Mouse (Mus musculus) hindbrain, embryonic 11.5 days (tissue): Measurements from ENCODE around the gene Atxn7l1. TPM values are rescaled to one million over a fixed set of nuclear protein-coding genes. Genes with fewer than 3 reads are reported as not detected.

Experiments used
- ATAC-seq: fragments of 200-750 bp; cut with Nextera tagmentation; 2 replicates; pipeline ENCODE4 v1.8.0; 2017; ENCODE audit warnings: mild to moderate bottlenecking, moderate TSS enrichment, moderate library complexity; ENCODE audit not compliant: low FRiP score
- DNase-seq: peaks from one replicate; pipeline ENCODE4 v3.0.0-alpha.2; 2015; ENCODE audit warnings: low spot score
- H3K27ac ChIP-seq: fragments of 300-500 bp; sonication (generic); 2 replicates; pipeline ENCODE4 v1.5.1; 2014; ENCODE audit warnings: mild to moderate bottlenecking, low read depth, low read length
- H3K27me3 ChIP-seq: fragments of 300-500 bp; sonication (generic); 2 replicates; pipeline ENCODE4 v1.6.1; 2014; ENCODE audit warnings: mild to moderate bottlenecking, low read length, moderate library complexity, mixed read lengths; ENCODE audit not compliant: control insufficient read depth, insufficient read depth
- H3K36me3 ChIP-seq: fragments of 300-500 bp; sonication (generic); 2 replicates; pipeline ENCODE4 v1.6.1; 2014; ENCODE audit warnings: mild to moderate bottlenecking, low read length, moderate library complexity, mixed read lengths; ENCODE audit not compliant: control insufficient read depth, insufficient read depth
- H3K4me1 ChIP-seq: fragments of 300-500 bp; sonication (generic); replicated peaks from 2 replicates; pipeline ENCODE4 v1.6.1; 2014; ENCODE audit warnings: low read length, mixed read lengths; ENCODE audit not compliant: control insufficient read depth, insufficient read depth
- H3K4me2 ChIP-seq: fragments of 300-500 bp; sonication (generic); replicated peaks from 2 replicates; pipeline ENCODE4 v1.6.1; 2014; ENCODE audit warnings: mild to moderate bottlenecking, low read depth, low read length
- H3K4me3 ChIP-seq: fragments of 300-500 bp; sonication (generic); 2 replicates; pipeline ENCODE4 v1.5.1; 2014; ENCODE audit warnings: low read depth, low read length
- H3K9ac ChIP-seq: fragments of 300-500 bp; sonication (generic); 2 replicates; pipeline ENCODE4 v1.6.1; 2014; ENCODE audit warnings: low read depth, low read length
- H3K9me3 ChIP-seq: fragments of 300-500 bp; sonication (generic); 2 replicates; pipeline ENCODE4 v1.6.1; 2016; ENCODE audit warnings: low read length; ENCODE audit not compliant: control insufficient read depth
- WGBS: fragments of 180-500 bp; shearing (Covaris S2); extraction: QIAGEN DNeasy Blood & Tissue Kit; methylation state at CpG from one replicate; pipeline ENCODE4 v1.1.7; 2014; 5-methylcytosine and 5-hydroxymethylcytosine counted together
- polyA plus RNA-seq: library from polyadenylated mRNA; unstranded; fragments of >200 nt; fragmentation: Nextera tagmentation; extraction: Ambion mirVana; gene quantifications from 2 replicates; pipeline ENCODE4 v1.2.1, GENCODE M21; 2014

Atxn7l1 gene
- polyA plus RNA-seq, 1 experiment from 2014 or later: 21.1 TPM

DNA sequence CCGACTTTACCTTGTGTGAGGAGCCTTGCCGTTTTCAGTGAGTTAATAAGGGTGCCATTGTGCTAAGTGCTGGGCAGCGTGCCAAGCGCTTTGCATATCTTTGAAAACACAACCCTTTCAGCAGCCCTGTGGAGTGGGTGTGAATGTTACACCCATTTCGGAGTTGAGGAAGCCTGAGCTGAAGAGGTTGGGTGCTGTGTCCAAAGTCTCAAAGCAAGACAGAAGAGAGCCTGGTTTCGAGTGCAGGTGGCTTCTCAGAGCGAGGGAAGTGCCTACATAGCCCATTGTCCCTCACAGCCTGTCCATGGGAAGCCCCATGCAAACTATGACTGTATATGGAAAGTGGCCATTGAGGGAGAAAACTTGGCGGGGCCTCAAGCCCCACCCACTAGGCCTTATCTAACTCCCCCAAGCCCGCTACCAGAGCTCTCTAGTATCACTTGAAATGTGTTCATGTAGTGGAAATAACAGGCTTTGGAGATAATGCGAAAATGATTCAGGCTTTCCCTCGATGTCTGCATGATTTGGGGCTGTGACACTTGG is 73.1 kb downstream of the Atxn7l1 start:
- Histone ChIP-seq H3K27ac (0 out of 2 replicates have a peak overlapping the region, but pooled peaks have one; percentile 20), H3K4me2 (no peak overlapping the region), H3K9me3 (no peaks in the 10 kb centered on the region), H3K4me3 (no peak overlapping the region), H3K9ac (no peak overlapping the region), H3K4me1 (0 out of 2 replicates have a peak, but pooled peaks cover 2% of the 10 kb centered on the region), H3K27me3 (no peaks in the 10 kb centered on the region), H3K36me3 (no peaks in the 10 kb centered on the region)
- 76% methylated on average over 11 of the region's 11 CpGs for WGBS
- DNase-seq: peak; percentile 42
- peak; percentile 60 for ATAC-seq

GRCm38 (mm10) chr12:33222187-33222586 is 74.7 kb downstream of the Atxn7l1 start:
- Histone ChIP-seq H3K36me3 (no peaks in the 10 kb centered on the region), H3K9ac (no peak overlapping the region), H3K4me1 (0 out of 2 replicates have a peak, but pooled peaks cover 2% of the 10 kb centered on the region), H3K4me2 (no peak overlapping the region), H3K9me3 (no peaks in the 10 kb centered on the region), H3K27ac (no peak overlapping the region), H3K27me3 (no peaks in the 10 kb centered on the region), H3K4me3 (no peak overlapping the region)
- no peak for DNase-seq
- 70% methylated on average over 7 of the region's 7 CpGs for WGBS
- no peak for ATAC-seq

DNA sequence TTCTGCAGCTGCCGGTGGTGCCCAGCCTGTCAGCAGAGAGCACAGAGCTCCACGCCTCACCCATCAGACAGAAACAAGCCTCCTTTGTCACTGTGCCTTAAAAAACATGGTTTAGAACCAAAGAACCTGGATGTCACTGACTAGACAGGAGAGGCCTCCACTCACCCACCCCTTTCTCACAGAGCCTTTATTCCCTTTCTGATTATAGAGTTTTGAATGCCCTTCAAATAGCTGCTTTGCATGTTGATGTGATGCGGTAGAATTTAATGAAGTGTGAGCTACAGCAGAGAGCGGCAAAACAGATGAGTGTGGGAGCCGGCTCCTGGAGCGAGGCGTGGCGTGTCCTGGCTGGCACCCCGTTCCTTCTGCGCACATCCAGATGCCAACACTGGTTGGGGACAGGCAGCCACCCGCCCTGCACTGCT is 77.6 kb downstream of the Atxn7l1 start:
- Histone ChIP-seq H3K4me3 (no peak overlapping the region), H3K4me2 (no peak overlapping the region), H3K36me3 (no peaks in the 10 kb centered on the region), H3K27ac (no peak overlapping the region), H3K9me3 (no peaks in the 10 kb centered on the region), H3K9ac (no peak overlapping the region), H3K27me3 (no peaks in the 10 kb centered on the region), H3K4me1 (0 out of 2 replicates have a peak, but pooled peaks cover 2% of the 10 kb centered on the region)
- ATAC-seq (peak; percentile 69), DNase-seq (peak; percentile 34)
- 42% methylated on average over 11 of the region's 11 CpGs for WGBS

- no peaks in the 10 kb centered on the region for H3K9me3 ChIP-seq
- H3K4me2 ChIP-seq: no peak overlapping the region
- no peak overlapping the region for H3K27ac ChIP-seq
- DNase-seq: no peak
- no peak overlapping the region for H3K9ac ChIP-seq
- no peaks in the 10 kb centered on the region for H3K36me3 ChIP-seq
- no peaks in the 10 kb centered on the region for H3K27me3 ChIP-seq
- no peaks in the 10 kb centered on the region for H3K4me1 ChIP-seq
- WGBS: 80% methylated on average over 1 of the region's 1 CpGs
- H3K4me3 ChIP-seq: no peak overlapping the region
- no peak for ATAC-seq
These were observed 78.5 kb downstream of the Atxn7l1 start for GRCm38 (mm10) chr12:33225978-33226377.

DNA sequence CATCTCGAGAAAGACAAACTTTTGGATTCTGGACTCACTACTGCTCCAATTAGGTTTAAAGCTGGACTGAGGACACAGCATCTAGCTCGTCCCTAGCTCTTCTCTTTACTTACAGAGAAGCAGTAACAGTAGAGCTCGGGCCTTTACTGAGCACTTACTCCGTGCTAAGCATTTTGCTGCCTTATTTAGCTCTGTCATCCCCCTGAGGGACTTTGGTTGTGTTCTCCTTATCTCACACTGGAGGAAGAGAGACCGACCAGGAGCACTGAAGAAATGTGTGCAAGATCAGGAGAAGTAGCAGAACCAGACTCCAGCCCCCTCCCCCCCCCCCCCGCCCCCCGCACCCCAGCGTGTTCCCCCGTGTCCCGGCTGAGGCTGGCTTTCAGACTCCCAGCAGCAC is 79.1 kb downstream of the Atxn7l1 start:
- Histone ChIP-seq H3K36me3 (no peaks in the 10 kb centered on the region), H3K4me1 (no peaks in the 10 kb centered on the region), H3K27me3 (no peaks in the 10 kb centered on the region), H3K4me3 (no peak overlapping the region), H3K27ac (no peak overlapping the region), H3K9ac (no peak overlapping the region), H3K4me2 (no peak overlapping the region), H3K9me3 (no peaks in the 10 kb centered on the region)
- DNase-seq (no peak), ATAC-seq (0 out of 2 replicates have a peak, but pooled peaks have one; percentile 4)
- WGBS: 77% methylated on average over 5 of the region's 10 CpGs

- no peaks in the 10 kb centered on the region for H3K9me3 ChIP-seq
- no peaks in the 10 kb centered on the region for H3K27me3 ChIP-seq
- H3K4me2 ChIP-seq: no peak overlapping the region
- no peak for DNase-seq
- ATAC-seq: no peak
- H3K4me3 ChIP-seq: no peak overlapping the region
- 78% methylated on average over 4 of the region's 4 CpGs for WGBS
- H3K36me3 ChIP-seq: no peaks in the 10 kb centered on the region
- no peaks in the 10 kb centered on the region for H3K4me1 ChIP-seq
- H3K27ac ChIP-seq: no peak overlapping the region
- H3K9ac ChIP-seq: no peak overlapping the region
These were observed 87.8 kb downstream of the Atxn7l1 start for GRCm38 (mm10) chr12:33235314-33235713.

DNA sequence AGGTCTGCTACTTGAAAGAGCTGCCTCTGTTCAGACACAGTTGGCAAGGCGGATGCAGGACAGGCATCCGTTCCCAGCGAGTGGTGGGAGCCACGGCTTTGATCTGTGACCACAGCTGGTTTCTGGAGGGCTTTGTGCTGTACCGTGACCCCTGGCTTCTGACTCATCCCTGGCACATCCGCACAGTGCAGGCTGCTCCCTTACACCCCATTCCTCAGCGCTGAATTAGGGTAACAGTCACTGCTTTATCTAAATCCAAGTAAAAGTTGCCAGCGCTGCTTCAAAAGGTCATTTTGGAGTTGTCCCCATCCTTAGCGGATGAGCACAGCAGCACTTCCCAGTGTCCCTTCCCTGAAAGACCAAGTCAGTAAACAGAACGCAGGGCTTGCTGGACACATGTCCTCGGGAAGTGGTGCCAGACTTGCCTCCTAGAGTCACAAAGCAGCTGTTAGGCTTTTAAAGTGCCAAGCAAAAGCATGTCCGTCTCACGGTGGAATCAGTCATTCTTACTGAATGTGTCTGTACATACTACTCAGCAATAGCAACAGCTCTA is 88.4 kb downstream of the Atxn7l1 start:
- no peak overlapping the region for H3K4me3 ChIP-seq
- H3K27ac ChIP-seq: no peak overlapping the region
- no peak overlapping the region for H3K4me2 ChIP-seq
- WGBS: 62% methylated on average over 13 of the region's 13 CpGs
- no peak for ATAC-seq
- H3K27me3 ChIP-seq: no peaks in the 10 kb centered on the region
- H3K9me3 ChIP-seq: no peaks in the 10 kb centered on the region
- no peaks in the 10 kb centered on the region for H3K36me3 ChIP-seq
- H3K4me1 ChIP-seq: no peaks in the 10 kb centered on the region
- no peak overlapping the region for H3K9ac ChIP-seq
- no peak for DNase-seq

DNA sequence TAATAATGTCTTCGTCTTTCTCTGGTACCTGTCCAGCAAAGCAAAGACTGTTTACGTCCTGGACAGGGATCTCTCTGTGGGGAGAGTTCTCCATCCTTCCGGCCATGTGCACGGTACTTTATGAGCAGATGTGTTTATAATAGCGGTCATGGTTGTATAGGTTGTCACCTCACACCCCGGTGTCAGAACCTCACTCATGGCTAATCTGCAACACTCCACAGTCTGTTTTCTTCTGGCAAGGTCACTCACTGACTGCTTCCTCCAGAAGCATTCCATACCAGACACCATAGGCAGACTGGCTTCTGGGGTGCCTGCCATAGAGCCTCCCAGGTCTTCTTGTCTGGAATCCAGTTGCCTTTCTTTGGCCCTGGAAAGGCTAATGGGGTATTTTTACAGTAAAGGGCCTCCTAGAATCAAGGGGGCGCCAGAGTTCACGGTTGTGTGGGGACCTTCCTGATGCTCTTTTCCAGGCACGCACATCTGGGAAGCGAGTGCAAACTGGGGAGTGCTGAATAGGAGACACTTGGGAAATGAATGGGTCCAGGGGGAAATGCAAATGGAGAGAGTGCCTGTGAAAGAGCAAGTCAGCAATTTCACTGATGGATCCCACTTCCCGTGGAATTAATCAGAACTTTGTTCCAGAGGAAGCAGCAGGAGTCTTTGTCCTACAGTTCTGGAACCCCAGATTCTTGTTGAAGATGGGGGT is 89.0 kb downstream of the Atxn7l1 start:
- Histone ChIP-seq H3K4me3 (no peak overlapping the region), H3K36me3 (no peaks in the 10 kb centered on the region), H3K27me3 (no peaks in the 10 kb centered on the region), H3K4me2 (no peak overlapping the region), H3K27ac (no peak overlapping the region), H3K9ac (no peak overlapping the region), H3K4me1 (no peaks in the 10 kb centered on the region), H3K9me3 (no peaks in the 10 kb centered on the region)
- WGBS: 76% methylated on average over 11 of the region's 11 CpGs
- no peak for ATAC-seq
- DNase-seq: no peak

GRCm38 (mm10) chr12:33237108-33237507 is 89.6 kb downstream of the Atxn7l1 start:
- WGBS: 93% methylated on average over 5 of the region's 5 CpGs
- Histone ChIP-seq H3K9me3 (no peaks in the 10 kb centered on the region), H3K27ac (no peak overlapping the region), H3K9ac (no peak overlapping the region), H3K4me2 (no peak overlapping the region), H3K36me3 (no peaks in the 10 kb centered on the region), H3K4me3 (no peak overlapping the region), H3K4me1 (no peaks in the 10 kb centered on the region), H3K27me3 (no peaks in the 10 kb centered on the region)
- DNase-seq (no peak), ATAC-seq (no peak)
